Mouse (Mus musculus): ENCODE results near the gene Rad23a.

The Rad23a gene

GRCm38 (mm10) chr8:84814240-84814554 is 26.3 kb downstream of the Rad23a start:
- no peak for ATAC-seq (ENCODE audit: low TSS enrichment)

GRCm38 (mm10) chr8:84813830-84814229 is 26.6 kb downstream of the Rad23a start:
- no peak; the same call in 1 of the 2 replicates for ATAC-seq (ENCODE audit: low TSS enrichment)

GRCm38 (mm10) chr8:84813059-84813458 is 27.4 kb downstream of the Rad23a start:
- ATAC-seq (ENCODE audit: low TSS enrichment) = peak; percentile 31

GRCm38 (mm10) chr8:84811303-84811702 is 29.2 kb downstream of the Rad23a start:
- ATAC-seq (ENCODE audit: low TSS enrichment) = no peak

- ATAC-seq (ENCODE audit: low TSS enrichment) = peak; percentile 43
Measured at GRCm38 (mm10) chr8:84810896-84811295, 29.6 kb downstream of the Rad23a start.

- ATAC-seq (ENCODE audit: low TSS enrichment) = no peak
Measured at GRCm38 (mm10) chr8:84809941-84810280, 30.6 kb downstream of the Rad23a start.

- ATAC-seq (ENCODE audit: low TSS enrichment) = no peak
Measured at GRCm38 (mm10) chr8:84809109-84809940, 31.1 kb downstream of the Rad23a start.

GRCm38 (mm10) chr8:84806031-84806430 is 34.4 kb downstream of the Rad23a start:
- ATAC-seq (ENCODE audit: low TSS enrichment) = no peak

- ATAC-seq (ENCODE audit: low TSS enrichment) = peak; percentile 20; the same call in 1 of the 2 replicates
Measured at GRCm38 (mm10) chr8:84799999-84800831, 40.2 kb downstream of the Rad23a start, which contains the start of gene Nfix. Nfix (minus strand) TSS chr8:84800344.

- ATAC-seq (ENCODE audit: low TSS enrichment) = no peak
Measured at GRCm38 (mm10) chr8:84799136-84799931, 41.1 kb downstream of the Rad23a start.

- no peak for ATAC-seq (ENCODE audit: low TSS enrichment)
Measured at GRCm38 (mm10) chr8:84798446-84799135, 41.9 kb downstream of the Rad23a start.

- ATAC-seq (ENCODE audit: low TSS enrichment) = no peak
Measured at GRCm38 (mm10) chr8:84797971-84798370, 42.5 kb downstream of the Rad23a start.

GRCm38 (mm10) chr8:84797256-84797797 is 43.1 kb downstream of the Rad23a start:
- no peak for ATAC-seq (ENCODE audit: low TSS enrichment)

GRCm38 (mm10) chr8:84794486-84794885 is 46.0 kb downstream of the Rad23a start:
- ATAC-seq (ENCODE audit: low TSS enrichment) = peak; percentile 20

GRCm38 (mm10) chr8:84793791-84794485 is 46.5 kb downstream of the Rad23a start:
- ATAC-seq (ENCODE audit: low TSS enrichment) = peak; percentile 60

- ATAC-seq (ENCODE audit: low TSS enrichment) = no peak
Measured at GRCm38 (mm10) chr8:84793134-84793533, 47.3 kb downstream of the Rad23a start.

- no peak for ATAC-seq (ENCODE audit: low TSS enrichment)
Measured at GRCm38 (mm10) chr8:84792429-84792947, 48.0 kb downstream of the Rad23a start.

GRCm38 (mm10) chr8:84790537-84790936 is 49.9 kb downstream of the Rad23a start:
- ATAC-seq (ENCODE audit: low TSS enrichment) = no peak

GRCm38 (mm10) chr8:84789855-84790486 is 50.5 kb downstream of the Rad23a start:
- no peak for ATAC-seq (ENCODE audit: low TSS enrichment)

- no peak for ATAC-seq (ENCODE audit: low TSS enrichment)
Measured at GRCm38 (mm10) chr8:84789345-84789744, 51.1 kb downstream of the Rad23a start.
